Mouse (Mus musculus): Measurements from ENCODE around the gene BC017158.

GRCm38 (mm10) chr7:128304907-128305306 is 6.9 kb upstream of the BC017158 start:
- peak; percentile 66 for TF ChIP-seq CTCF (IDR thresholded peaks at IDR 0.05)
- TF ChIP-seq POLR2A (IDR thresholded peaks at IDR 0.05; ENCODE audit: insufficient read depth, low read depth, low read length): no peak

Measured in heart, adult 2 months (tissue).